Mouse (Mus musculus): ENCODE data around the gene Tango6.

- TF ChIP-seq CTCF (IDR thresholded peaks at IDR 0.05; ENCODE audit: control insufficient read depth, insufficient read depth, insufficient read length) = no peak
- no peak for TF ChIP-seq MAX (IDR thresholded peaks at IDR 0.05)
- no peak for TF ChIP-seq MYOG (IDR thresholded peaks at IDR 0.05; ENCODE audit: control insufficient read depth, extremely low read depth, insufficient read length)
Measured at GRCm38 (mm10) chr8:106714297-106714696, 31.4 kb downstream of the Tango6 start.

All from C2C12 (cell line).